21 mouse cellular contexts compared by ENCODE assay signal in the genomic region with DNA sequence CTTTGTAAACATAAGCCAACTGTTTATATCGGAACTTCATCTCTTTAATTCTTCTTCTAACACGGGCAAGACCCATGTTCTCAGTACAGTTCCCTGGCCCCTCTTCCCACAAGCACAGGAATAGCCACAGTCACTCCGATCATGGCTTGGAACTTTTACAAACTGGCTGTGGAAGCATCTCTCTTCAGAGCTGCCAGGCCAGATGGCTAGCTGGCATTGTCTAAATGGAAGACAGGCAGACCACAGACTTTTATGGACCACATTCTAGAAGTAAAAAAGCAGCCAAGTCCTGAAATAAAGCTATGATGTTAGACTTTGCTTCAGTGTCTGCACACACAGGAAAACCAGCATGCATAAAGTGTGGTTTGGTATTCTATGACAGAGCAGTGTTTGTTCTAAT. TPM values are rescaled to one million over a fixed set of nuclear protein-coding genes. Genes with fewer than 3 reads are reported as not detected.
A peak's percentile ranks its signal among the peaks of the same experiment; 100 is the strongest.
DNase-seq lines count a peak whose midpoint lies in the region; ATAC-seq lines count a peak whose summit lies in the region.
"Had no signal": no experiment of that assay in that cellular context is flagged by ENCODE, and none has a peak within 500 bp of the region (broad histone marks: within the 10 kb centered on the region; RNA-seq: fewer than 3 reads in every experiment).

No protein-coding gene starts in this region.

- 92% methylated on average over 3 of the region's 3 CpGs for WGBS in limb, embryonic 10.5 days

- H3K27me3 ChIP-seq in limb, embryonic 10.5 days (ENCODE audit: low read depth, poor library complexity, severe bottlenecking) = no peaks in the 10 kb centered on the region
- H3K27me3 ChIP-seq: liver, embryonic 15.5 days had no signal

- H3K27ac ChIP-seq in limb, embryonic 10.5 days = no peak overlapping the region
- H3K27ac ChIP-seq: liver, embryonic 15.5 days had no signal

- no peak for DNase-seq in frontal cortex, postnatal 14 days (ENCODE audit: low spot score in 2 of 2)
- DNase-seq in right cerebral cortex, adult 18-20 months = peak; percentile 40
- DNase-seq in right cerebral cortex, postnatal 25 days = no peak
- peak; percentile 3 for DNase-seq in fibroblast of lung, adult 2 months (ENCODE audit: low read depth)
- peak; percentile 3 for DNase-seq in skeletal muscle tissue, adult 2 months (ENCODE audit: low read depth, low spot score)
- DNase-seq in limb, embryonic 10.5 days (ENCODE audit: low spot score) = no peak
- DNase-seq: cerebellum, adult 11 months; gastrocnemius, postnatal 36 days; midbrain, embryonic 14.5 days; retina, postnatal 1 day; thymus, postnatal 36 days had no signal

- ATAC-seq in frontal cortex, adult (ENCODE audit: low TSS enrichment) = peak; percentile 89
- ATAC-seq: inflammation-experienced regulatory T-cells, adult 6 months; lung, postnatal 0 days had no signal

- H3K4me1 ChIP-seq in limb, embryonic 10.5 days = peaks cover 8% of the 10 kb centered on the region; the same call in 1 of the 2 replicates
- H3K4me1 ChIP-seq: liver, embryonic 15.5 days had no signal

- H3K9me3 ChIP-seq in limb, embryonic 10.5 days (replicated peaks) = no peaks in the 10 kb centered on the region
- H3K9me3 ChIP-seq: liver, embryonic 15.5 days had no signal

- H3K36me3 ChIP-seq in limb, embryonic 10.5 days = no peaks in the 10 kb centered on the region
- H3K36me3 ChIP-seq: liver, embryonic 15.5 days had no signal

- H3K4me3 ChIP-seq in limb, embryonic 10.5 days = no peak overlapping the region
- H3K4me3 ChIP-seq: liver, embryonic 15.5 days had no signal

RNA-seq across cellular contexts. Expression of gene Olfr76, which starts 22.4 kb away (rescaled TPM):
- not detected in 2 replicates for polyA plus RNA-seq in limb, embryonic 10.5 days (2016; fragmentation: Nextera tagmentation; extraction: Ambion mirVana)
- polyA plus RNA-seq: frontal cortex, adult 2 months; heart, postnatal 0 days; hindbrain, embryonic 11.5 days; kidney, embryonic 14.5 days; limb, embryonic 14.5 days; liver, embryonic 15.5 days; lung, postnatal 0 days; midbrain, embryonic 14.5 days had no signal

RNA-seq across cellular contexts. Expression of gene Olfr1555-ps1, which starts 24.5 kb away (rescaled TPM):
- not detected in 2 replicates for polyA plus RNA-seq in limb, embryonic 10.5 days (2016; fragmentation: Nextera tagmentation; extraction: Ambion mirVana)
- polyA plus RNA-seq: frontal cortex, adult 2 months; heart, postnatal 0 days; hindbrain, embryonic 11.5 days; kidney, embryonic 14.5 days; limb, embryonic 14.5 days; liver, embryonic 15.5 days; lung, postnatal 0 days; midbrain, embryonic 14.5 days; testis, adult 2 months had no signal

RNA-seq across cellular contexts. Expression of gene Olfr1428, which starts 29.8 kb away (rescaled TPM):
- not detected in 2 replicates for polyA plus RNA-seq in limb, embryonic 10.5 days (2016; fragmentation: Nextera tagmentation; extraction: Ambion mirVana)
- polyA plus RNA-seq: frontal cortex, adult 2 months; heart, postnatal 0 days; hindbrain, embryonic 11.5 days; inflammation-experienced regulatory T-cells, adult 6 months; kidney, embryonic 14.5 days; limb, embryonic 14.5 days; liver, embryonic 15.5 days; lung, postnatal 0 days; midbrain, embryonic 14.5 days had no signal

RNA-seq across cellular contexts. Expression of gene Olfr1427, which starts 42.3 kb away (rescaled TPM):
- polyA plus RNA-seq in limb, embryonic 10.5 days (2016; fragmentation: Nextera tagmentation; extraction: Ambion mirVana) = not detected in 2 replicates
- polyA plus RNA-seq: frontal cortex, adult 2 months; heart, postnatal 0 days; hindbrain, embryonic 11.5 days; inflammation-experienced regulatory T-cells, adult 6 months; kidney, embryonic 14.5 days; limb, embryonic 14.5 days; liver, embryonic 15.5 days; lung, postnatal 0 days; midbrain, embryonic 14.5 days; testis, adult 2 months had no signal

RNA-seq across cellular contexts. Expression of gene Olfr1426, which starts 53.6 kb away (rescaled TPM):
- not detected in 2 replicates for polyA plus RNA-seq in limb, embryonic 10.5 days (2016; fragmentation: Nextera tagmentation; extraction: Ambion mirVana)
- polyA plus RNA-seq: frontal cortex, adult 2 months; heart, postnatal 0 days; hindbrain, embryonic 11.5 days; inflammation-experienced regulatory T-cells, adult 6 months; kidney, embryonic 14.5 days; limb, embryonic 14.5 days; liver, embryonic 15.5 days; lung, postnatal 0 days; midbrain, embryonic 14.5 days; testis, adult 2 months had no signal

Comparison
In these comparisons a context has a peak if more than half of its experiments do, and no peak if none do; other contexts are left out.
1. DNase-seq: peak in right cerebral cortex, adult 18-20 months (single experiment), fibroblast of lung, adult 2 months (single experiment) and skeletal muscle tissue, adult 2 months (single experiment); none in frontal cortex, postnatal 14 days (0 of 2), right cerebral cortex, postnatal 25 days (single experiment) and limb, embryonic 10.5 days (single experiment).